ENCODE assay signal across 8 mouse cellular contexts in the genomic region with DNA sequence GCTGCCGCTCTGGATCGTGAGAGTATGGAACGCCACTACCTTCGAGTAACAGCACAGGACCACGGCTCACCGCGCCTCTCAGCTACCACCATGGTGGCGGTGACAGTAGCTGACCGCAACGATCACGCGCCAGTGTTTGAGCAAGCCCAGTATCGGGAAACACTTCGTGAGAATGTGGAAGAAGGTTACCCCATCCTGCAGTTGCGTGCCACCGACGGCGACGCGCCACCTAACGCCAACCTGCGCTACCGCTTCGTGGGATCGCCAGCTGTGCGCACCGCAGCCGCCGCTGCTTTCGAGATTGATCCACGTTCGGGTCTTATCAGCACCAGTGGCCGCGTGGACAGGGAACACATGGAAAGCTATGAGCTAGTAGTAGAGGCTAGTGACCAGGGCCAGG. TPM values are rescaled to one million over a fixed set of nuclear protein-coding genes. Genes with fewer than 3 reads are reported as not detected.
A peak's percentile ranks its signal among the peaks of the same experiment; 100 is the strongest.
DNase-seq lines count a peak whose midpoint lies in the region; ATAC-seq lines count a peak whose summit lies in the region.

No protein-coding gene starts in this region.

- H3K9me3 ChIP-seq in lung, embryonic 16.5 days (ENCODE audit: control insufficient read depth, low read length), result no peaks in the 10 kb centered on the region
- H3K9me3 ChIP-seq in forebrain, embryonic 13.5 days (replicated peaks), result no peaks in the 10 kb centered on the region
- no peaks in the 10 kb centered on the region for H3K9me3 ChIP-seq in liver, embryonic 13.5 days (replicated peaks)
- no peaks in the 10 kb centered on the region for H3K9me3 ChIP-seq in stomach, embryonic 14.5 days (ENCODE audit: control insufficient read depth, low read depth, low read length)

- peaks cover 87% of the 10 kb centered on the region for H3K27me3 ChIP-seq in lung, embryonic 16.5 days (ENCODE audit: control insufficient read depth, insufficient read depth, low read depth, low read length)
- H3K27me3 ChIP-seq in forebrain, embryonic 13.5 days, result peaks cover 75% of the 10 kb centered on the region
- peaks cover 99% of the 10 kb centered on the region for H3K27me3 ChIP-seq in liver, embryonic 13.5 days
- H3K27me3 ChIP-seq in stomach, embryonic 14.5 days (ENCODE audit: control insufficient read depth, insufficient read depth, low read length), result peaks cover 60% of the 10 kb centered on the region

- H3K9ac ChIP-seq in lung, embryonic 16.5 days (ENCODE audit: low read length), result no peak overlapping the region
- peak overlapping the region; percentile 86 for H3K9ac ChIP-seq in forebrain, embryonic 13.5 days
- no peak overlapping the region for H3K9ac ChIP-seq in liver, embryonic 13.5 days
- no peak overlapping the region for H3K9ac ChIP-seq in stomach, embryonic 14.5 days (replicated peaks; ENCODE audit: low read depth, low read length)

- peak overlapping the region; percentile 65 for H3K4me2 ChIP-seq in lung, embryonic 16.5 days (ENCODE audit: low read depth, low read length)
- peak overlapping the region; percentile 92 for H3K4me2 ChIP-seq in forebrain, embryonic 13.5 days
- peak overlapping the region; percentile 65 for H3K4me2 ChIP-seq in liver, embryonic 13.5 days
- peak overlapping the region; percentile 69 for H3K4me2 ChIP-seq in stomach, embryonic 14.5 days (replicated peaks; ENCODE audit: low read depth, low read length)

- peak overlapping the region; percentile 45 for H3K4me3 ChIP-seq in lung, embryonic 16.5 days (ENCODE audit: low read length)
- H3K4me3 ChIP-seq in forebrain, embryonic 13.5 days, result peak overlapping the region; percentile 75
- peak overlapping the region; percentile 44 for H3K4me3 ChIP-seq in liver, embryonic 13.5 days (replicated peaks)
- peak overlapping the region; percentile 31 for H3K4me3 ChIP-seq in stomach, embryonic 14.5 days (ENCODE audit: low read depth, low read length)

- WGBS in lung, embryonic 16.5 days, result 4% methylated on average over 34 of the region's 34 CpGs
- 15% methylated on average over 34 of the region's 34 CpGs for WGBS in forebrain, embryonic 13.5 days
- WGBS in liver, embryonic 13.5 days (ENCODE audit: insufficient replicate concordance), result 10% methylated on average over 34 of the region's 34 CpGs
- WGBS in stomach, embryonic 14.5 days, result 10% methylated on average over 34 of the region's 34 CpGs

- no peak for ATAC-seq in lung, embryonic 16.5 days (ENCODE audit: low read depth)
- ATAC-seq in forebrain, embryonic 13.5 days, result no peak
- ATAC-seq in liver, embryonic 13.5 days (ENCODE audit: low read depth), result no peak
- ATAC-seq in stomach, embryonic 14.5 days (ENCODE audit: insufficient number of reproducible peaks, insufficient read depth, low FRiP score, low read depth), result no peak

- H3K4me1 ChIP-seq in lung, embryonic 16.5 days (replicated peaks; ENCODE audit: control insufficient read depth, insufficient read depth, low read length), result peaks cover 10% of the 10 kb centered on the region
- H3K4me1 ChIP-seq in forebrain, embryonic 13.5 days, result peaks cover 70% of the 10 kb centered on the region
- peaks cover 35% of the 10 kb centered on the region for H3K4me1 ChIP-seq in liver, embryonic 13.5 days (replicated peaks)
- peaks cover 7% of the 10 kb centered on the region; the same call in 1 of the 2 replicates for H3K4me1 ChIP-seq in stomach, embryonic 14.5 days (ENCODE audit: control insufficient read depth, insufficient read depth, low read length)

- DNase-seq in lung, postnatal 10 days, result no peak
- no peak for DNase-seq in liver, embryonic 13.5 days
- DNase-seq in c-Kit-positive CD71-positive TER-119-positive erythroid progenitor cells, embryonic 14.5 days (ENCODE audit: low spot score), result no peak
- no peak for DNase-seq in layer of hippocampus, adult 11-12 months (ENCODE audit: low spot score)
- DNase-seq in gastrocnemius, postnatal 36 days, result no peak

- intact Hi-C loops in gastrocnemius, postnatal 36 days (cut with DNase I), result no loop called here

- H3K36me3 ChIP-seq in lung, embryonic 16.5 days (ENCODE audit: control insufficient read depth, insufficient read depth, low read length), result no peaks in the 10 kb centered on the region
- peaks cover 42% of the 10 kb centered on the region for H3K36me3 ChIP-seq in forebrain, embryonic 13.5 days (ENCODE audit: poor library complexity, severe bottlenecking)
- no peaks in the 10 kb centered on the region for H3K36me3 ChIP-seq in liver, embryonic 13.5 days
- no peaks in the 10 kb centered on the region for H3K36me3 ChIP-seq in stomach, embryonic 14.5 days (ENCODE audit: control insufficient read depth, insufficient read depth, low read length)

- no peak overlapping the region for H3K27ac ChIP-seq in lung, embryonic 16.5 days (ENCODE audit: low read length)
- no peak overlapping the region for H3K27ac ChIP-seq in forebrain, embryonic 13.5 days
- no peak overlapping the region for H3K27ac ChIP-seq in liver, embryonic 13.5 days
- H3K27ac ChIP-seq in stomach, embryonic 14.5 days (ENCODE audit: low read length), result no peak overlapping the region

RNA-seq across cellular contexts. Expression of a gene that starts 1.3 kb away (rescaled TPM):
- polyA plus RNA-seq in lung, embryonic 16.5 days (2015; fragmentation: Nextera tagmentation; extraction: Ambion mirVana), result 0.11 and 0.14 TPM in 2 replicates
- 13.3 and 14.4 TPM in 2 replicates for polyA plus RNA-seq in forebrain, embryonic 13.5 days (2015; fragmentation: Nextera tagmentation; extraction: Ambion mirVana)
- 0.03 TPM in 2 replicates for polyA plus RNA-seq in liver, embryonic 13.5 days (2015; fragmentation: Nextera tagmentation; extraction: Ambion mirVana)
- 1.3 and 1.8 TPM in 2 replicates for polyA plus RNA-seq in stomach, embryonic 14.5 days (2014; fragmentation: Nextera tagmentation; extraction: Ambion mirVana)
- not detected for total RNA-seq in gastrocnemius, postnatal 36 days (2021)

RNA-seq across cellular contexts. Expression of a gene that starts 19.3 kb away (rescaled TPM):
- 13.2 and 15.4 TPM in 2 replicates for polyA plus RNA-seq in lung, embryonic 16.5 days (2015; fragmentation: Nextera tagmentation; extraction: Ambion mirVana)
- 15.2 and 17.6 TPM in 2 replicates for polyA plus RNA-seq in forebrain, embryonic 13.5 days (2015; fragmentation: Nextera tagmentation; extraction: Ambion mirVana)
- 3.9 and 5.9 TPM in 2 replicates for polyA plus RNA-seq in liver, embryonic 13.5 days (2015; fragmentation: Nextera tagmentation; extraction: Ambion mirVana)
- polyA plus RNA-seq in stomach, embryonic 14.5 days (2014; fragmentation: Nextera tagmentation; extraction: Ambion mirVana), result 11.9 and 15.3 TPM in 2 replicates
- total RNA-seq in gastrocnemius, postnatal 36 days (2021), result 1 to 10 TPM; 2.8 to 3.2 TPM

RNA-seq across cellular contexts. Expression of a gene that starts 25.6 kb away (rescaled TPM):
- 10.0 and 11.2 TPM in 2 replicates for polyA plus RNA-seq in lung, embryonic 16.5 days (2015; fragmentation: Nextera tagmentation; extraction: Ambion mirVana)
- polyA plus RNA-seq in forebrain, embryonic 13.5 days (2015; fragmentation: Nextera tagmentation; extraction: Ambion mirVana), result 8.1 and 8.5 TPM in 2 replicates
- 6.7 and 8.6 TPM in 2 replicates for polyA plus RNA-seq in liver, embryonic 13.5 days (2015; fragmentation: Nextera tagmentation; extraction: Ambion mirVana)
- polyA plus RNA-seq in stomach, embryonic 14.5 days (2014; fragmentation: Nextera tagmentation; extraction: Ambion mirVana), result 17.8 and 19.1 TPM in 2 replicates
- total RNA-seq in gastrocnemius, postnatal 36 days (2021), result 10 to 100 TPM; 16.5 to 19.3 TPM

RNA-seq across cellular contexts. Expression of a gene that starts 43.9 kb away (rescaled TPM):
- 62.1 and 68.1 TPM in 2 replicates for polyA plus RNA-seq in lung, embryonic 16.5 days (2015; fragmentation: Nextera tagmentation; extraction: Ambion mirVana)
- polyA plus RNA-seq in forebrain, embryonic 13.5 days (2015; fragmentation: Nextera tagmentation; extraction: Ambion mirVana), result 153 and 172 TPM in 2 replicates
- polyA plus RNA-seq in liver, embryonic 13.5 days (2015; fragmentation: Nextera tagmentation; extraction: Ambion mirVana), result 11.5 and 11.6 TPM in 2 replicates
- 118 and 123 TPM in 2 replicates for polyA plus RNA-seq in stomach, embryonic 14.5 days (2014; fragmentation: Nextera tagmentation; extraction: Ambion mirVana)
- total RNA-seq in gastrocnemius, postnatal 36 days (2021), result 10 to 100 TPM in 1 of 2 experiments, 1 to 10 TPM in 1; 9.9 to 14.5 TPM
